18 mouse cellular contexts compared by ENCODE assay signal in the genomic region with DNA sequence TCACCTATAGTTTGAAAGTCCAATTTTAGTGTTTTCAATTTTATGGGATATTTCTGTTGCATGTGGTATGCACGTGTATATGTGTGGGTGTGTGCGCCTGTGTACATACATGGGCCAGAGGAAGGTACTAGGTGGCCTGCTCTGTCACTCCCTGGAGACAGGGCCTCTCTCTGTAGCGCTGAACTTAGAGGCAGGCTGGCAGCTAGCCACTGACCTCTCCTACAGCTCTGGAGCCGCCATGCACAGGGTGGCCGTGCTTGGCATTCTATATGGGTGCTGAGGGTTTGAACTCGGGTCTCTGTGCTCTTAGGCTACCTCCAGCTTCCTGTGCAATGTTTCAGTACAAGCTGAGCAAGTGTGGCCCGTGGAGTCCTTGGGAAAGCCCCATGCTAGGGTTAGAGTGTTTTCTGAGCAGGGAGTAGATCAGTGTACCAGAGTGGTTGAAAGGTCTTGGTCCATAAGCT. TPM values are rescaled to one million over a fixed set of nuclear protein-coding genes. Genes with fewer than 3 reads are reported as not detected.
A peak's percentile ranks its signal among the peaks of the same experiment; 100 is the strongest.
DNase-seq lines count a peak whose midpoint lies in the region; ATAC-seq and TF ChIP-seq lines count a peak whose summit lies in the region.
"Had no signal": no experiment of that assay in that cellular context is flagged by ENCODE, and none has a peak within 500 bp of the region (broad histone marks: within the 10 kb centered on the region; RNA-seq: fewer than 3 reads in every experiment).

No protein-coding gene starts in this region.

- no peak overlapping the region for H3K4me2 ChIP-seq in hindbrain, embryonic 13.5 days
- H3K4me2 ChIP-seq in hindbrain, postnatal 0 days (ENCODE audit: low read depth, low read length): no peak overlapping the region
- H3K4me2 ChIP-seq in lung, embryonic 14.5 days: no peak overlapping the region
- H3K4me2 ChIP-seq in lung, postnatal 0 days (replicated peaks; ENCODE audit: low read depth, low read length): no peak overlapping the region
- H3K4me2 ChIP-seq in embryonic facial prominence, embryonic 12.5 days (replicated peaks): no peak overlapping the region
- H3K4me2 ChIP-seq: embryonic facial prominence, embryonic 15.5 days; forebrain, embryonic 12.5 days; heart, embryonic 11.5 days; hindbrain, embryonic 14.5 days; limb, embryonic 13.5 days; liver, embryonic 11.5 days; neural tube, embryonic 13.5 days had no signal

- peak; percentile 49; the same call in 1 of the 2 replicates for ATAC-seq in hindbrain, embryonic 13.5 days (ENCODE audit: low FRiP score)
- ATAC-seq in hindbrain, postnatal 0 days: no peak
- 0 out of 2 replicates have a peak, but pooled peaks have one; percentile 9 for ATAC-seq in lung, embryonic 14.5 days (ENCODE audit: insufficient read depth)
- no peak for ATAC-seq in lung, postnatal 0 days
- peak; percentile 68; the same call in 1 of the 2 replicates for ATAC-seq in embryonic facial prominence, embryonic 12.5 days (ENCODE audit: insufficient number of reproducible peaks, insufficient read depth, low FRiP score, low TSS enrichment)
- ATAC-seq: Patski had no signal

- no peaks in the 10 kb centered on the region for H3K9me3 ChIP-seq in hindbrain, embryonic 13.5 days
- H3K9me3 ChIP-seq in hindbrain, postnatal 0 days (ENCODE audit: low read length): no peaks in the 10 kb centered on the region
- H3K9me3 ChIP-seq in lung, embryonic 14.5 days (ENCODE audit: low read depth, low read length): no peaks in the 10 kb centered on the region
- H3K9me3 ChIP-seq in lung, postnatal 0 days (ENCODE audit: low read length): no peaks in the 10 kb centered on the region
- H3K9me3 ChIP-seq in E14TG2a.4 (ENCODE audit: low read length): peaks cover 11% of the 10 kb centered on the region
- no peaks in the 10 kb centered on the region for H3K9me3 ChIP-seq in embryonic facial prominence, embryonic 12.5 days
- H3K9me3 ChIP-seq: embryonic facial prominence, embryonic 15.5 days; forebrain, embryonic 12.5 days; limb, embryonic 13.5 days; megakaryocyte, embryonic 14.5 days; neural tube, embryonic 13.5 days had no signal

- H3K4me3 ChIP-seq in hindbrain, embryonic 13.5 days: no peak overlapping the region
- H3K4me3 ChIP-seq in hindbrain, postnatal 0 days (ENCODE audit: low read length): no peak overlapping the region
- H3K4me3 ChIP-seq in lung, embryonic 14.5 days (ENCODE audit: low read depth, low read length): no peak overlapping the region
- no peak overlapping the region for H3K4me3 ChIP-seq in lung, postnatal 0 days (ENCODE audit: low read depth, low read length)
- H3K4me3 ChIP-seq in E14TG2a.4 (replicated peaks; ENCODE audit: low read length): peak overlapping the region; percentile 41
- H3K4me3 ChIP-seq in embryonic facial prominence, embryonic 12.5 days: no peak overlapping the region
- H3K4me3 ChIP-seq: embryonic facial prominence, embryonic 15.5 days; forebrain, embryonic 12.5 days; limb, embryonic 13.5 days; megakaryocyte, embryonic 14.5 days; neural tube, embryonic 13.5 days had no signal

- 95% methylated on average over 7 of the region's 7 CpGs for WGBS in hindbrain, embryonic 13.5 days
- WGBS in hindbrain, postnatal 0 days: 90% methylated on average over 7 of the region's 7 CpGs
- 88% methylated on average over 7 of the region's 7 CpGs for WGBS in lung, embryonic 14.5 days
- WGBS in lung, postnatal 0 days: 87% methylated on average over 7 of the region's 7 CpGs
- WGBS in embryonic facial prominence, embryonic 12.5 days: 87% methylated on average over 7 of the region's 7 CpGs

- H3K4me1 ChIP-seq in hindbrain, embryonic 13.5 days (replicated peaks): no peaks in the 10 kb centered on the region
- no peaks in the 10 kb centered on the region for H3K4me1 ChIP-seq in hindbrain, postnatal 0 days (ENCODE audit: insufficient read depth, low read length)
- no peaks in the 10 kb centered on the region for H3K4me1 ChIP-seq in lung, embryonic 14.5 days (ENCODE audit: insufficient read depth)
- no peaks in the 10 kb centered on the region for H3K4me1 ChIP-seq in lung, postnatal 0 days (ENCODE audit: insufficient read depth, low read depth, low read length)
- peaks cover 81% of the 10 kb centered on the region for H3K4me1 ChIP-seq in E14TG2a.4 (replicated peaks; ENCODE audit: low read depth, low read length)
- no peaks in the 10 kb centered on the region for H3K4me1 ChIP-seq in embryonic facial prominence, embryonic 12.5 days
- H3K4me1 ChIP-seq: forebrain, embryonic 12.5 days; limb, embryonic 13.5 days; neural tube, embryonic 13.5 days had no signal

- TF ChIP-seq EP300 in lung, postnatal 0 days (IDR thresholded peaks at IDR 0.05): no peak

- peaks cover 53% of the 10 kb centered on the region for H3K36me3 ChIP-seq in hindbrain, embryonic 13.5 days
- peaks cover 24% of the 10 kb centered on the region for H3K36me3 ChIP-seq in hindbrain, postnatal 0 days (ENCODE audit: insufficient read depth, low read length)
- peaks cover 51% of the 10 kb centered on the region for H3K36me3 ChIP-seq in lung, embryonic 14.5 days (ENCODE audit: insufficient read depth)
- peaks cover 15% of the 10 kb centered on the region; the same call in 1 of the 2 replicates for H3K36me3 ChIP-seq in lung, postnatal 0 days (ENCODE audit: insufficient read depth, low read length)
- H3K36me3 ChIP-seq in E14TG2a.4 (ENCODE audit: insufficient read depth, low read length): peaks cover 64% of the 10 kb centered on the region
- peaks cover 35% of the 10 kb centered on the region for H3K36me3 ChIP-seq in embryonic facial prominence, embryonic 12.5 days

- H3K9ac ChIP-seq in hindbrain, embryonic 13.5 days: no peak overlapping the region
- H3K9ac ChIP-seq in hindbrain, postnatal 0 days (replicated peaks; ENCODE audit: low read length): no peak overlapping the region
- H3K9ac ChIP-seq in lung, embryonic 14.5 days: no peak overlapping the region
- no peak overlapping the region for H3K9ac ChIP-seq in lung, postnatal 0 days (replicated peaks; ENCODE audit: low read depth)
- no peak overlapping the region for H3K9ac ChIP-seq in embryonic facial prominence, embryonic 12.5 days
- H3K9ac ChIP-seq: embryonic facial prominence, embryonic 15.5 days; forebrain, embryonic 12.5 days; forebrain, postnatal 0 days; hindbrain, embryonic 14.5 days; limb, embryonic 13.5 days; neural tube, embryonic 13.5 days had no signal

- no peak for TF ChIP-seq CTCF in hindbrain, postnatal 0 days (IDR thresholded peaks at IDR 0.05; ENCODE audit: low read depth)
- no peak for TF ChIP-seq CTCF in lung, embryonic 14.5 days (IDR thresholded peaks at IDR 0.05; ENCODE audit: low read depth)
- TF ChIP-seq CTCF in lung, postnatal 0 days (IDR thresholded peaks at IDR 0.05): no peak
- TF ChIP-seq CTCF in E14TG2a.4 (conservative IDR thresholded peaks at IDR 0.05; ENCODE audit: low read length): no peak

- no peak overlapping the region for H3K27ac ChIP-seq in hindbrain, embryonic 13.5 days
- H3K27ac ChIP-seq in hindbrain, postnatal 0 days: no peak overlapping the region
- H3K27ac ChIP-seq in lung, embryonic 14.5 days (ENCODE audit: low read depth): no peak overlapping the region
- no peak overlapping the region for H3K27ac ChIP-seq in lung, postnatal 0 days (ENCODE audit: low read length)
- H3K27ac ChIP-seq in embryonic facial prominence, embryonic 12.5 days: no peak overlapping the region
- H3K27ac ChIP-seq: embryonic facial prominence, embryonic 15.5 days; forebrain, embryonic 12.5 days; hindbrain, embryonic 14.5 days; limb, embryonic 13.5 days; neural tube, embryonic 13.5 days had no signal

- DNase-seq in hindbrain, postnatal 0 days (ENCODE audit: low spot score): no peak
- DNase-seq in lung, embryonic 14.5 days: no peak
- no peak for DNase-seq in lung, postnatal 0 days (ENCODE audit: low spot score)
- DNase-seq in kidney, postnatal 14 days: no peak
- DNase-seq: kidney, adult 11 months had no signal

- no peaks in the 10 kb centered on the region for H3K27me3 ChIP-seq in hindbrain, embryonic 13.5 days
- H3K27me3 ChIP-seq in hindbrain, postnatal 0 days (ENCODE audit: insufficient read depth, low read length): no peaks in the 10 kb centered on the region
- H3K27me3 ChIP-seq in lung, embryonic 14.5 days (ENCODE audit: insufficient read depth, low read length): no peaks in the 10 kb centered on the region
- H3K27me3 ChIP-seq in lung, postnatal 0 days (replicated peaks; ENCODE audit: insufficient read depth, low read length): no peaks in the 10 kb centered on the region
- H3K27me3 ChIP-seq in E14TG2a.4 (ENCODE audit: insufficient read depth, low read length): no peaks in the 10 kb centered on the region
- no peaks in the 10 kb centered on the region for H3K27me3 ChIP-seq in embryonic facial prominence, embryonic 12.5 days
- H3K27me3 ChIP-seq: embryonic facial prominence, embryonic 15.5 days; forebrain, embryonic 12.5 days; limb, embryonic 13.5 days; megakaryocyte, embryonic 14.5 days; neural tube, embryonic 13.5 days; Patski had no signal

RNA-seq across cellular contexts. Expression of a gene that starts 8.5 kb away (rescaled TPM):
- 14.9 and 15.7 TPM in 2 replicates for polyA plus RNA-seq in hindbrain, embryonic 13.5 days (2015; fragmentation: Nextera tagmentation; extraction: Ambion mirVana)
- 12.7 and 16.2 TPM in 2 replicates for total RNA-seq in hindbrain, postnatal 0 days (2014; rRNA removed)
- polyA plus RNA-seq in hindbrain, postnatal 0 days (2015; fragmentation: Nextera tagmentation; extraction: Ambion mirVana): 14.1 and 14.5 TPM in 2 replicates
- polyA plus RNA-seq in lung, embryonic 14.5 days (2014; fragmentation: Nextera tagmentation; extraction: Ambion mirVana): 14.9 and 15.5 TPM in 2 replicates
- polyA plus RNA-seq in lung, postnatal 0 days (2015; fragmentation: Nextera tagmentation; extraction: Ambion mirVana): 7.9 and 8.1 TPM in 2 replicates
- 14.3 and 15.2 TPM in 2 replicates for polyA plus RNA-seq in embryonic facial prominence, embryonic 12.5 days (2016; fragmentation: Nextera tagmentation; extraction: Ambion mirVana)

Comparison
In these comparisons a context has a peak if more than half of its experiments do, and no peak if none do; other contexts are left out.
1. ATAC-seq: peak in hindbrain, embryonic 13.5 days (single experiment), lung, embryonic 14.5 days (single experiment) and embryonic facial prominence, embryonic 12.5 days (single experiment); none in hindbrain, postnatal 0 days (single experiment) and lung, postnatal 0 days (single experiment).